Mouse (Mus musculus) bone marrow, adult 2 months (tissue): ENCODE measurements around the gene Aspscr1.

Source experiments
- CTCF ChIP-seq: fragments of 200-500 bp; IDR thresholded peaks from 2 replicates; pipeline ENCODE4 v1.5.1; 2011; ENCODE audit warnings: low read length, control low read depth; ENCODE audit not compliant: control insufficient read depth, insufficient read depth
- POLR2A ChIP-seq: fragments of 200-500 bp; IDR thresholded peaks from 2 replicates; pipeline ENCODE4 v1.6.1; 2011; ENCODE audit warnings: low read depth, mild to moderate bottlenecking, control low read depth, low read length, borderline replicate concordance; ENCODE audit not compliant: control insufficient read depth

DNA sequence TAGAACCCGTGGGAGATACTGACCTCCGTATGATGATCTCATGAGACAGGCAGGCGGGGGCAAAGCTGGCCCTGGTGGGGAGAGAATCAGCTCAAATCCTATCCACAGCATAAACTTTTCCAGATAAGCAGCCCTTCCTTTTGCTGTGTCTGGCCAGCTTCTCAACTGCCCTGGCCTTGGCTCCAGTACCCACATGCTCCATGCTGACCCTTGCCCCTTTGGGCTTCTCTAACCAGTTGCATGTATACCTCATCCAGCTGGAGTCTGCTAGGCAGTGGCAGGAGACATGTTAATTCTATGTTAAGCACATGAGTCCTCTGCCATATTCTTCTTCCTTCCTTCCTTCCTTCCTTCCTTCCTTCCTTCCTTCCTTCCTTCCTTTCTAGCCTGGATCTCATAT lies 18.0 kb upstream of the Aspscr1 start:
- no peak for TF ChIP-seq CTCF
- TF ChIP-seq POLR2A, result no peak
